Mouse (Mus musculus) small intestine, adult 2 months (tissue): ENCODE results near the gene Gpr153.

ENCODE experiments used
- CTCF ChIP-seq: fragments of 200-500 bp; IDR thresholded peaks from 2 replicates; pipeline ENCODE4 v1.5.1; 2012; ENCODE audit warnings: low read depth, mild to moderate bottlenecking, control low read depth, inconsistent platforms, low read length, moderate library complexity, mixed read lengths; ENCODE audit not compliant: insufficient replicate concordance, insufficient read length; ENCODE audit errors: extremely low read depth
- POLR2A ChIP-seq: fragments of 200-500 bp; IDR thresholded peaks from 2 replicates; pipeline ENCODE4 v1.6.1; 2012; ENCODE audit warnings: low read depth, mild to moderate bottlenecking, control low read depth, inconsistent platforms, low read length, moderate library complexity

GRCm38 (mm10) chr4:152273191-152273590, 841 bp upstream of the Gpr153 start:
- TF ChIP-seq CTCF (no peak; the same call in 1 of the 2 replicates), POLR2A (no peak)
